Mouse (Mus musculus) CH12F3 (cell line): Measurements from ENCODE around the gene Olfr525.

Source experiments
- in situ Hi-C: fragments of 300-500 bp; cut with MboI; formaldehyde crosslinking; loops from 2 replicates; pipeline ENCODE4 v1.14.3; 2020; ENCODE audit warnings: low sequenced_read_pairs

Olfr525 gene

DNA sequence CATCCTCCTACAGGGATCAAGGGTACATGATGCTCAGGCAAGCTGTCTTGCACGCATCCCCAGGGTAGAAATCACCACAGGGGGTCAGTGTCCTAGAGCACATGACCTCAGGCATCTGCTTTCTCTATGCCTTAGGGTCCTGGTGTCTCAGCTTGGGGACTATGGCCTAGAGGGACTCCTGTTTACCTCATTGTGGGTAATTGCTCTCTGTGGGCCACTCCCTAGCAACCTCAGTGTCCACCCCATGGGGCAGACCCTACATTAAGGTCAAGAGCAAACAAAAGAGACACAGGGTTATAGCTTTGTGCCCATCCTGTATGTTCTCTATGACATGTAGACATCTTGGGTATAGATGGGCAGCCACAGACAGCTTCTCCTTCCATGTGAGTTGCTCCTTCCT lies at the start of gene Olfr525:
Gene Olfr525, plus strand, starts transcription at position 301 of the 400 bp plus-strand sequence.
- in situ Hi-C loops: no loop called here

DNA sequence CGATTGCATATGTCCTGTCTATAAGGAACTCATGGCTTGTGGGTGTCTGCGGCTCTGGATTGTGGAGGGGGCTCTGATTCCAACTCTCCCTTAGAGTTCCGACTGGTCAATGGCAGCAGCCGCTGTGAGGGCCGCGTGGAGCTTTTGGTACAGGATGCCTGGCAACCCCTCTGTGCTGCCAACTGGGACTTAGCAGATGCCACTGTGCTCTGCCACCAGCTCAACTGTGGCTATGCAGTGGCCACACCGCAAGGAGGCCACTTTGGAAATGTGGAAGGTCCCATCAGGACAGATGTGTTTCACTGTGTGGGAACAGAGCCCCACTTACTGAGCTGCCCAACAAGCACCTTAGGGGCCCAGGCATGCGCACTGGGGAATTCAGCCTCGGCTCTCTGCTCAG lies 24.9 kb upstream of the Olfr525 start:
- in situ Hi-C loops: no loop called here

DNA sequence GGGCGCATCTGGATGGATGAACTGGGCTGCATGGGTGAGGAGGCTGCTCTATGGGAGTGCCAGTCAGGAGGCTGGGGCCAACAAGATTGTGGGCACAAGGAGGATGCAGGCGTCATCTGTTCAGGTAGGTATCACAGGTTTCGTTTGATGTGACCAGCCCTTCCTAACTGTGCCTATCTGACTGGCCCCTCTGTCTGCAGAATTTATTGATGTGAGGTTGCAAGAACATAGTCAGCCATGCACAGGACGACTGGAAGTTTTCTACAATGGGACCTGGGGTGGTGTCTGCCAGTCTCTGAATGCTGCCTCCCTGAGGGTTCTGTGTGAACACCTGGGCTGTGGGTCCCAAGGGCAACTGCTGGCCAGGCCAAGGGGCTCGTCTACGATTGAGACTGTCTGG lies 23.8 kb upstream of the Olfr525 start:
- in situ Hi-C loops: no loop called here

DNA sequence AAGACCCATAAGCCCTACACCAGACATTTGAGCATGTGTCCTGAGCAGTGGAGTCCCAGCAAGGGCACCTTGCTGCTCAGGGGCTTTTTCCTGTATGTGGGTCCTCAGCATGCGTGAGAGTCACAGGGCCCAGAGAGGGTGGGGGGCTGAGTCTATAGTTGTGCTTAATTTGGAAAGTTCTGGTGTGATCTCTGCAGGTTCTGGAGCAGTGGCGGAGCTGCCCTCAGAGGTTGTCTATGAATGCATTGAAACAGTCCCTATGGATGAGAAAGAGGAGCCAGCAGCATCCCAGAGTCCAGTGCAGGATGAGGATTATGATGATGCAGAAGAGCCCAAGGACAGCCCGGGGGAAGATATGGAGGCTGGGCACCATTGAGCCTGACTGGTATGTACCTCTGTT lies 21.2 kb upstream of the Olfr525 start:
- in situ Hi-C loops: no loop called here

DNA sequence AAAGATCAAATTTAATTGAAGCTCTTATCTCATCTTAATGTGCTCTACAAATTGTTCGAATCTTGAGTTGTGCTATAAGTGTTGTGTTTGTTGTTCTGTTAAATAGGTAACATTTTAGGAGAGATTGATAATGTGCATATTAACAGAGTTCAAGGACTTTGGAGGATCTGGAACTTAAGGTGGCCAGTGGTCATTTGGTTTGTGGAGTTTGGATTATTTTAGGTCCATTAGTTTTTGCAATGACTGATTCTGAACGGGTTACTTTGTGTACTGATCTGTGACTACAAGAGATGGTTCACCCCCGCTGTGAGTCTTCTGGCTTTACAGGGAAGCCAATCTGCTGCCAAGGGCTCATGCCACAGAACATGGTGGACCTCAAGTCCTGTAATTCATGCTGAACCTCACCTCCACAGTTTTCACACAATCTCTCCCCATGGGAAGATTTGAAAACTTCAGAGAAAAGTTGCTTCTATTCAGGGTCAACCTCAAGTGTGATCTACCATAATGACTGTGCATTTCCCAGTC lies 735 bp upstream of the Olfr525 start:
- in situ Hi-C loops: no loop called here

DNA sequence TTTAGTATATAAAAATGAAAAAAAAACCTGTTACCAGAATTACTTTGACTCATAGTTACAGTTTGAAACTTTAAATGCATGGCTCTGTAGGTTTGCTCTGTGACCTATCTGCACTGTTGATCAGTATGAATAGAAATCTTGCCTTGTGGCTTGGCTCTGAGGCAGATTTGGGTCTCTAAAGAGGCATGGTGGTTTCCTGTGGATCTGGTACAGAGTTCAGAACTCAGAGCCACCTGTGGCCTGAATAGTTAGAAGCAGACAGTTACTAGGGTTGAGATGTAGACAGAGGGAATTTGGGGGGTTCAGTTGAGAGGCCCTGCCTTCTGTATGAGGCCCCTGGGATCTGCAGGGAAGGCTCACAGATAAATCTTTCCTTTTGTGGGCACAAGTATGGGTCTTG lies 477 bp downstream of the Olfr525 start:
- in situ Hi-C loops: no loop called here

DNA sequence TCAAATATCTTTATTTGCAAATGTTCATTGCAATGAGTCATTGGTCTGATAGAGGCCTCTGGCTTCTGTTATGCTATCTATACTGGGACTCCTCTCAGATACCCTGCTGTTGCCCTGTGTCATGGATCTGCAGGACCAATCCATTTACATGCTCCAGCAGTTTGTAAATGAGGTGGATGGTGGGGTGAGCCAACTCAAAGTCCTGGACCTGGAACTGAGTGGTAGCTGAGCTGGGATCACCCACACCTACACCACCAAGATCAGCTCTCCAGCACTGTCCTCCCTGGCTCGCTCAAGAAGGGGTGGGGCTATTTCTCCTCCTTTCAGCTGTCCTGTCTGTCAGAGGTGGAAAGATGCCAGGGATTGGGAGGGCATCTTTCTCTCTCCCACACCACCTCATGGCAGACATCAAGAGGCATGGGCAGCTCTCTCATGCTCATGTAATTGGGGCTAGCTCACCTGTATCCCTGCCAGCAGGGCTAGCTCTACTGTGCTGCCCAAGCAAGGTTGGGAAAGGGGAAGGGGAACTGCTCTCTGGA lies 9.2 kb downstream of the Olfr525 start:
- in situ Hi-C loops: no loop called here

DNA sequence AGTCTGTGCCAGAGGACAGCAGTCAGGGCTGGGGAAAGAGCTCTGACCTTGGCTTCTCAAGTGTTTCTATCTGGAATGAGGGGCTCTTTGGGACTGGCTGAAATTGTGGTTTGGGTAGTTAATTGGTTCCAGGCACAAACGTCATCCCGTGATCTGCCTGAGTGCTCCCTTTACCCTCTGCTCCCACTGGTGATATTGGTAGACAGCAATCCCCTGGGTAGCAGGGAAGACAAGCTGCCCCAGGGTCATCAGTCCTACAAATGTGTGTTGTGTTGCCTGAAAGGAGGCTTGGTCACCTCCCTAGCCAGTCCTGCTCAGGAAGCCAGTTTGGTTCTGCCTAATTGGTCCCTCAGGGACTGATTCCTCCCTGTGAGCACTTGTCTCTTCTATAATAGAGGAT lies 13.1 kb downstream of the Olfr525 start, which contains the start of gene Olfr527:
Gene Olfr527, plus strand, starts transcription at position 301 of the 400 bp plus-strand sequence.
- in situ Hi-C loops: no loop called here

DNA sequence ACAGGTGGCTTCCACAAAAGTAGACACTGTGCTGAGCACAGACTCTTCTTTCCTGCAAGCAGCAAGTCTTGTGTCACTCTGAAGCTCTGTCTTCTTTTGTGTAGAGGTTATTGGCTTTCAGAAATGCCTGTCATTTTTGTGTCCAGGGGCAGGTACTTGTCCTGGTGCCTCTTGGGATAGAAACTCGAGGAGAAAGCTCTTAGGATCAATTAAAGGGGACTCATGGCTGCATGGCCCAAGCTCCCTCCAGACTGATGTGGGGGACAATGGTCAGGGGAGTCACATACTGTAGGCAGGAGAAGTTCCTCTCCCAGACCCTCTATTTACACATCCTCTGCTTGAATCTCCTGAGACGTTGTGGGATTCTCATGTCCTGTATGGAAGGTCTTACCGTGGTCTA lies 40.9 kb downstream of the Olfr525 start, which contains the start of gene Olfr60:
Gene Olfr60, minus strand, starts transcription at position 101 of the 400 bp plus-strand sequence.
- in situ Hi-C loops: no loop called here

DNA sequence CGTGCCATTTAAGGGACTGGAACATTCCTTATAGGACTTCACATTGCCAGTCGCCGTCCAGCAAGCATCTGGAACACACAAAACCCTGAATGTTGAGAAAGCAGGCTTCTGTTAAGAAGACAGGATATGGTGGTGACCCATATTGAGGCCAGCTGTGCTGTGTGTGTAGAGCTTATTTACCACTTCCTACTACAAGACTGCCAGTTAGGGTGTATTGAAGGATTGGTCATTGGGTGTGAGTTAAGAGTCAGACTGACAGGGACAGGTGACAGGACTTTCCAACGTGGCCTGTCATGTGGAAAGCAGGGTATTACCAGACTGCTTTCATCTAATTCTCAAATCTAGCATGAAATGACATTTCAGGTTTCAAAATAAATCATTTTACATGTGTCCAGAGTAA lies 53.6 kb downstream of the Olfr525 start:
- in situ Hi-C loops: no loop called here

DNA sequence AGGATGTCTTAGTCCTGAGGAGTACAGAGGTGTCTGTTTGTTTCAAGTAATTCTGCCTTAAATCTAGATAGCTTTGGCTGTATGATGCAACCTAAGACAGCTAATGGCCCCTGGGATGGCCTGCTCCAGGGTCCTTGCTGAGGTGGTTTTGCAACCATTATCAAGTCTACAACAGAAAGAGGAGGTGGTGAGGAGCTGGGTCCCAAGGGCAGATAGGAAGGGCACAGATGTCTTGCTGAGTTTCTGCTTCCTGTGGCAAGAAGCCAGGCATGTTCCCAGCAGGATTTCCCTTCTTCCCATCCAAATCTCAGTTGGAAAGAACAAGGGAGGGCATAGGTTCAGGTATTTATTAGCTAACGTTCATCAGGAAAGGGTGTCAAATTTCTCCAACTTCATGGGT lies 55.6 kb downstream of the Olfr525 start, which contains the start of gene Olfr530:
Gene Olfr530, minus strand, starts transcription at position 101 of the 400 bp plus-strand sequence.
- in situ Hi-C loops: no loop called here

DNA sequence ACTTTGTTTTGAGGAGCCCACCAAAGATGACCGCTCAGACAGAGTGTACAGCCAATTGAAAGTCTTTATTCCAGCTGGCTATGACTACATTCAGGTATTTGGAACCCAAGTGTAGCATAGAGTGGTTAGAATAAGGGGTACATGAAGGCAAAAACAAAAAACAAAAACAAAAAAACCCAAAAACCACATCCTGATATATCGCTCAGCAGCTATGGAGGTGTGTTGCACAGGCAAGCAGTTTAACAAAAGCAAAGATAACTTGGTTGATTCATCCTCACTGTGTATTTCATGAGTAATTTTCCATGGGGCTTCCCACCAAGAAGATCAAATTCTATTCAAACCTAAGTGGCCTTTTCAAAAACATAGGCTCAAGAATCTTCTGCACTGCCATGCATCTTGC lies 56.3 kb downstream of the Olfr525 start:
- in situ Hi-C loops: no loop called here
